Mouse (Mus musculus): ENCODE results near the gene Zzef1.

The Zzef1 gene

GRCm38 (mm10) chr11:72806556-72806955 lies 10.5 kb downstream of the Zzef1 start:
- no peak for DNase-seq (ENCODE audit: low spot score in 2 of 2)

GRCm38 (mm10) chr11:72807992-72808391 lies 12.0 kb downstream of the Zzef1 start:
- DNase-seq (ENCODE audit: low spot score in 2 of 2) = no peak

GRCm38 (mm10) chr11:72813687-72814086 lies 17.7 kb downstream of the Zzef1 start:
- DNase-seq (ENCODE audit: low spot score in 2 of 2) = no peak

- DNase-seq (ENCODE audit: low spot score in 2 of 2) = no peak
Measured at GRCm38 (mm10) chr11:72814188-72814587, 18.2 kb downstream of the Zzef1 start.

- DNase-seq (ENCODE audit: low spot score in 2 of 2) = no peak
Measured at GRCm38 (mm10) chr11:72816859-72817258, 20.8 kb downstream of the Zzef1 start.

- DNase-seq (ENCODE audit: low spot score in 2 of 2) = no peak
Measured at GRCm38 (mm10) chr11:72818067-72818466, 22.0 kb downstream of the Zzef1 start.

- DNase-seq (ENCODE audit: low spot score in 2 of 2) = no peak
Measured at GRCm38 (mm10) chr11:72821041-72821440, 25.0 kb downstream of the Zzef1 start.

- DNase-seq (ENCODE audit: low spot score in 2 of 2) = no peak
Measured at GRCm38 (mm10) chr11:72829869-72830268, 33.8 kb downstream of the Zzef1 start.

GRCm38 (mm10) chr11:72842731-72843130 lies 46.7 kb downstream of the Zzef1 start:
- DNase-seq (ENCODE audit: low spot score in 2 of 2) = no peak

- DNase-seq (ENCODE audit: low spot score in 2 of 2) = no peak
Measured at GRCm38 (mm10) chr11:72843576-72843975, 47.5 kb downstream of the Zzef1 start.

GRCm38 (mm10) chr11:72845526-72845925 lies 49.5 kb downstream of the Zzef1 start:
- no peak for DNase-seq (ENCODE audit: low spot score in 2 of 2)

GRCm38 (mm10) chr11:72846685-72847084 lies 50.7 kb downstream of the Zzef1 start:
- DNase-seq (ENCODE audit: low spot score in 2 of 2) = no peak

- DNase-seq (ENCODE audit: low spot score in 2 of 2) = no peak
Measured at GRCm38 (mm10) chr11:72847831-72848628, 52.0 kb downstream of the Zzef1 start.

- no peak for DNase-seq (ENCODE audit: low spot score in 2 of 2)
Measured at GRCm38 (mm10) chr11:72850419-72851131, 54.5 kb downstream of the Zzef1 start.

GRCm38 (mm10) chr11:72851214-72851613 lies 55.2 kb downstream of the Zzef1 start:
- DNase-seq (ENCODE audit: low spot score in 2 of 2) = no peak

- DNase-seq (ENCODE audit: low spot score in 2 of 2) = no peak
Measured at GRCm38 (mm10) chr11:72852122-72852521, 56.1 kb downstream of the Zzef1 start.

GRCm38 (mm10) chr11:72853086-72853485 lies 57.1 kb downstream of the Zzef1 start:
- no peak for DNase-seq (ENCODE audit: low spot score in 2 of 2)

GRCm38 (mm10) chr11:72854251-72854650 lies 58.2 kb downstream of the Zzef1 start:
- DNase-seq (ENCODE audit: low spot score in 2 of 2) = no peak

GRCm38 (mm10) chr11:72856764-72857163 lies 60.7 kb downstream of the Zzef1 start:
- no peak for DNase-seq (ENCODE audit: low spot score in 2 of 2)

GRCm38 (mm10) chr11:72861236-72861635 lies 65.2 kb downstream of the Zzef1 start:
- no peak for DNase-seq (ENCODE audit: low spot score in 2 of 2)

- DNase-seq (ENCODE audit: low spot score in 2 of 2) = no peak
Measured at GRCm38 (mm10) chr11:72866446-72866845, 70.4 kb downstream of the Zzef1 start.

GRCm38 (mm10) chr11:72872061-72872460 lies 76.0 kb downstream of the Zzef1 start:
- DNase-seq (ENCODE audit: low spot score in 2 of 2) = no peak

GRCm38 (mm10) chr11:72892623-72893022 lies 96.6 kb downstream of the Zzef1 start:
- no peak for DNase-seq (ENCODE audit: low spot score in 2 of 2)

All from urinary bladder, adult 18-20 months (tissue).